Mouse (Mus musculus): ENCODE measurements around the gene Ccdc148.

DNA sequence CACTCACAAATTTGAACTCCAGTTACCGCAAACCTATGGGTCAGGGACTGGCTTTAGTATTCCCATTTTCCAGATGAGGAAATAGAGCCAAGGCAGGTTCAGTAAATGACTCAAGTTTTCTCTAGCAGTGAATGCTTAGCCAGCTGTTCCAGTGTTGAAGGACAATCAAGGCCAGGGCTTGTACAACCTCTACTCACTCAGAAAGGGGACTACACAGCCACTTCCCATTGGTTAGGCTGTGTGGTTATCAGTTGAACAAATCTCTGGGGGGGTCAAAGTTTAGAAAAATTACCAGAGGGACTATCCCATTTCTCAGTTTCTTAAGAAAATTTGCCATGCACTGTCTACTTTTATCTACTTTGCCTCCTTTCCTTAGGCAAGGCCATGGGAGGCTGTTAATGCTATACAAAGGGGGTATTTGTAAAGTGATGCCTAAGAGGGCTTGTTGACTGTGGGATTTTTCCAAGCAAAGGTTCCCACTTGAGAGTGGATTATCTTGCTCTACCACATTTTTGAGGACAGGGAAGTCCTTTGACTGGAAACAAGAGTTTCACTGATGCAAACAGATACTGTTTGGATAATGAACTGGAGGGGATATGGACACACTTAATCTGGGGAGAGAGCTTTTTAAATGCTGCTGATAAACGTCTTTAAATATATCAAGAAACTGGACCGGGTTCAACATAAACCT, 331.4 kb downstream of the Ccdc148 start:
- TF ChIP-seq CTCF (IDR thresholded peaks at IDR 0.05; ENCODE audit: extremely low read depth, insufficient read length, insufficient replicate concordance, low read depth, low read length), result no peak
- TF ChIP-seq POLR2A (IDR thresholded peaks at IDR 0.05; ENCODE audit: low read depth, low read length), result no peak

All from small intestine, adult 2 months (tissue).